Mouse (Mus musculus) heart, postnatal 0 days (tissue): ENCODE results near the gene Fcrl6. TPM values are rescaled to one million over a fixed set of nuclear protein-coding genes. Genes with fewer than 3 reads are reported as not detected.
A peak's percentile ranks its signal among the peaks of the same experiment; 100 is the strongest.

ENCODE experiments used
- ATAC-seq: fragments of 200-750 bp; cut with Nextera tagmentation; 2 replicates; pipeline ENCODE4 v1.8.0; 2017; ENCODE audit warnings: low read depth, moderate number of reproducible peaks, moderate library complexity; ENCODE audit not compliant: insufficient read depth
- DNase-seq: peaks from one replicate; pipeline ENCODE4 v3.0.0-alpha.2; 2016; ENCODE audit warnings: low spot score
- H3K27ac ChIP-seq: fragments of 300-500 bp; sonication (generic); 2 replicates; pipeline ENCODE4 v1.5.1; 2014; ENCODE audit warnings: low read depth, mild to moderate bottlenecking
- H3K27me3 ChIP-seq: fragments of 300-500 bp; sonication (generic); 2 replicates; pipeline ENCODE4 v1.6.1; 2014; ENCODE audit warnings: low read length, mixed read lengths; ENCODE audit not compliant: control insufficient read depth, insufficient read depth
- H3K36me3 ChIP-seq: fragments of 300-500 bp; sonication (generic); replicated peaks from 2 replicates; pipeline ENCODE4 v1.6.1; 2014; ENCODE audit warnings: low read length, mixed read lengths; ENCODE audit not compliant: control insufficient read depth, insufficient read depth
- H3K4me1 ChIP-seq: fragments of 300-500 bp; sonication (generic); 2 replicates; pipeline ENCODE4 v1.6.1; 2014; ENCODE audit warnings: antibody characterized with exemption; ENCODE audit not compliant: control insufficient read depth, insufficient read depth
- H3K4me2 ChIP-seq: fragments of 300-500 bp; sonication (generic); 2 replicates; pipeline ENCODE4 v1.6.1; 2014; ENCODE audit warnings: low read depth, mild to moderate bottlenecking, low read length, moderate library complexity
- H3K4me3 ChIP-seq: fragments of 300-500 bp; sonication (generic); 2 replicates; pipeline ENCODE4 v1.5.1; 2014; ENCODE audit warnings: low read depth, low read length
- H3K9ac ChIP-seq: fragments of 300-500 bp; sonication (generic); replicated peaks from 2 replicates; pipeline ENCODE4 v1.6.1; 2014; ENCODE audit warnings: low read depth, low read length, mixed read lengths
- H3K9me3 ChIP-seq: fragments of 300-500 bp; sonication (generic); replicated peaks from 2 replicates; pipeline ENCODE4 v1.6.1; 2016; ENCODE audit warnings: low read length; ENCODE audit not compliant: control insufficient read depth
- CTCF ChIP-seq: IDR thresholded peaks from 2 replicates; pipeline ENCODE4 v1.5.1; 2016; ENCODE audit warnings: antibody characterized with exemption, control low read depth, low read depth
- EP300 ChIP-seq: IDR thresholded peaks from 2 replicates; pipeline ENCODE4 v1.6.1; 2016; ENCODE audit warnings: antibody characterized with exemption, low read depth
- WGBS: fragments of 180-500 bp; shearing (Covaris S2); extraction: QIAGEN DNeasy Blood & Tissue Kit; methylation state at CpG from one replicate; pipeline ENCODE4 v1.1.7; 2014; 5-methylcytosine and 5-hydroxymethylcytosine counted together
- polyA plus RNA-seq: library from polyadenylated mRNA; unstranded; fragments of >200 nt; fragmentation: Nextera tagmentation; extraction: Ambion mirVana; gene quantifications from 2 replicates; pipeline ENCODE4 v1.2.1, GENCODE M21; 2015
- total RNA-seq: library from RNA; depleted of rRNA; stranded (reverse); fragments of >200 nt; gene quantifications from 2 replicates; pipeline ENCODE4 v1.2.3, GENCODE M21; 2014; ENCODE audit warnings: low replicate concordance

Gene Fcrl6
- total and polyA plus RNA-seq, 2 experiments from 2014 or later: not detected

DNA sequence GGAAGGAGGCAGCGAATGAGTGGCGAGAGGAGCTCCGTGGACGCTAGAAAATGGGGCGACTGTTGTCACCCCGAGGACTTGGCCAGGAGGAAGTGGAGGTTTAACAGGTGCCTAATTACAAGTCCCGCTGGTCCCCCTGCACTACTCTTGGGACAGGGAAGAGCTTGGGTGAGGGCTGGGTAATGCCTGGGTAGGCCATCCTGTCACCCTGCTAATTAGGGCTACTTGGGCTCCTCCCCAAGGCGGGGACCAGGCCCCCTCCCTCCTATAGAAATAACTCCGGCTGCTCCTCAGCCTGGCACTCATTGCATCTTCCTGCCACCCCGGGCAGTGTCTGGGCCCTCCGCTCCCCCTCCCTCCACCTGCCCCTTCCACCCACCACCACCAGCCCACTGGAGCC lies 46.7 kb downstream of the Fcrl6 start, which contains the start of gene Vsig8:
Gene Vsig8, plus strand, starts transcription at position 301 of the 400 bp plus-strand sequence.
- Histone ChIP-seq H3K9ac (no peak within 1 kb of the TSS), H3K36me3 (no peaks in the 10 kb centered on the region), H3K4me2 (no peak within 1 kb of the TSS), H3K4me3 (no peak within 1 kb of the TSS), H3K4me1 (peaks cover 7% of the 10 kb centered on the region; the same call in 1 of the 2 replicates), H3K9me3 (no peaks in the 10 kb centered on the region), H3K27me3 (peaks cover 6% of the 10 kb centered on the region; the same call in 1 of the 2 replicates), H3K27ac (no peak within 1 kb of the TSS)
- TF ChIP-seq EP300 (no peak), CTCF (no peak)
- ATAC-seq: no peak
- WGBS: 71% methylated on average over 11 of the region's 11 CpGs
- DNase-seq: no peak

DNA sequence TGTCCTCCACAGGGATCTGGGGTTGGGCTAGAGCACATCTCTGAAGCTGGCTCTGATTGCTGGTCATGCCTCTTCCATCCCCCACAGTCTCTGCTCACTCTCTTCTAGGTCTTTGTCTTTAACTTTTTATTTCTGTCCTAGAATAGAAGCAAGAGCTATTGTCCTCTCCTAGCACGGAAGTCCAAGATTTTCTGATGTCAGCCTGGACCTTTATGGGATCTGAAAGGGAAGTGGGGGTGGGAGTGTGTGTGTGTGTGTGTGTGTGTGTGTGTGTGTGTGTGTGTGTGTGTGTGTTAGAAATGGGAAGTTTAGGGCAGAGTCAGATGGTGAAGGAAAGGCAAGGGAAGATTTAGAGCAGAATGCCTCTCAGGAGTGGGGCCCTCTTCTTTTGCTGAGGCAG lies 49.7 kb downstream of the Fcrl6 start:
- 44% methylated on average over 1 of the region's 1 CpGs for WGBS

DNA sequence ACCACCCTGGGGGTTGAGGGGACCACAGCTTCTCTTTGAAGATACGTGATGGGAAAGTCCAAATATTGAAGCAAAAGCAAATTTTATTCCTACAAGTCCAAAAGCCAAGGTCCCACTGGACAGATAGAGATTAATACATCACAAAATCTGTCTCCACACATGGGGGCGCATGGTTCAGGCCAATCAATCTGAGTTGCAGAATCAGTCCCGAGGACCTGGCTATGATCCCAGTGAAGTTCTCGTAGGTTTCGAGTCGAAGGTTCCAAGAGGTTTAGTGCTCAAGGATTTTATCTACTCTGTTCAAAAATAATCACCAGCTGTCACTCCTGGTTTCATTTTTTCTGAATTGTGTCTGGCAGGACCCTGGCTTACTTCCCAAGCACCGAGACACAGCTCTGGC lies 51.3 kb downstream of the Fcrl6 start:
- TF ChIP-seq CTCF (no peak), EP300 (no peak)
- no peaks in the 10 kb centered on the region for H3K36me3 ChIP-seq
- no peak for ATAC-seq
- no peaks in the 10 kb centered on the region for H3K9me3 ChIP-seq
- 0 out of 2 replicates have a peak, but pooled peaks cover 3% of the 10 kb centered on the region for H3K27me3 ChIP-seq
- H3K27ac ChIP-seq: no peak overlapping the region
- H3K9ac ChIP-seq: no peak overlapping the region
- 11% methylated on average over 7 of the region's 7 CpGs for WGBS
- peak overlapping the region; percentile 63 for H3K4me2 ChIP-seq
- H3K4me1 ChIP-seq: peaks cover 15% of the 10 kb centered on the region
- no peak for DNase-seq
- peak overlapping the region; percentile 34 for H3K4me3 ChIP-seq

More for the DNA sequence above, 49.7 kb downstream of the Fcrl6 start:
- H3K36me3 ChIP-seq: no peaks in the 10 kb centered on the region
- H3K27me3 ChIP-seq: 0 out of 2 replicates have a peak, but pooled peaks cover 3% of the 10 kb centered on the region
- no peak overlapping the region for H3K9ac ChIP-seq
- peak overlapping the region; percentile 59 for H3K27ac ChIP-seq
- H3K9me3 ChIP-seq: no peaks in the 10 kb centered on the region
- peaks cover 15% of the 10 kb centered on the region for H3K4me1 ChIP-seq
- TF ChIP-seq EP300 (peak; percentile 69; the same call in 1 of the 2 replicates), CTCF (no peak)
- H3K4me3 ChIP-seq: no peak overlapping the region
- ATAC-seq (peak; percentile 54; the same call in 1 of the 2 replicates), DNase-seq (no peak)
- H3K4me2 ChIP-seq: no peak overlapping the region

DNA sequence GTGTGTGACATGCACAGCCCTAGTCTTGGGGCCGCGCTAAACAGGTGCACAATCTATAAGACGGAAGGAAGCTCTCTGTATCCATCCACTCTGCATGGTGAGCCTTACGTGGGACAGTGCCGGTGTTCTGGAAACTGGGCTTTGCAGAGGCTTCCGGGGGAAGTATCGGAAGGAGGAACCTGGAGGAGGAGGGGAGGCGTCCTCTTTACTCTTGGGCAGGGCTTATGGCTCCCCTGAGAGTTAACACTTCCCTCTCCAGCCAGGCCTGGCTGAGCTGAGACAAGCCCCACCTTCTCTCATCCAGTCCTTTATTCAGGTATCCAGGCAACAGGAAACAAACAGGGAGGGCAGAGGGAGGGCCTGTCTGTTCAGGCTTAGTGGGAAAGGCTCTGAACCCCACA lies 51.8 kb downstream of the Fcrl6 start:
- peak overlapping the region; percentile 63 for H3K4me2 ChIP-seq
- H3K36me3 ChIP-seq: no peaks in the 10 kb centered on the region
- ATAC-seq (peak; percentile 71), DNase-seq (peak; percentile 47)
- H3K9ac ChIP-seq: no peak overlapping the region
- 2% methylated on average over 8 of the region's 8 CpGs for WGBS
- H3K4me3 ChIP-seq: peak overlapping the region; percentile 34
- TF ChIP-seq CTCF (no peak), EP300 (no peak)
- 0 out of 2 replicates have a peak, but pooled peaks cover 3% of the 10 kb centered on the region for H3K27me3 ChIP-seq
- H3K9me3 ChIP-seq: no peaks in the 10 kb centered on the region
- no peak overlapping the region for H3K27ac ChIP-seq
- H3K4me1 ChIP-seq: peaks cover 15% of the 10 kb centered on the region

DNA sequence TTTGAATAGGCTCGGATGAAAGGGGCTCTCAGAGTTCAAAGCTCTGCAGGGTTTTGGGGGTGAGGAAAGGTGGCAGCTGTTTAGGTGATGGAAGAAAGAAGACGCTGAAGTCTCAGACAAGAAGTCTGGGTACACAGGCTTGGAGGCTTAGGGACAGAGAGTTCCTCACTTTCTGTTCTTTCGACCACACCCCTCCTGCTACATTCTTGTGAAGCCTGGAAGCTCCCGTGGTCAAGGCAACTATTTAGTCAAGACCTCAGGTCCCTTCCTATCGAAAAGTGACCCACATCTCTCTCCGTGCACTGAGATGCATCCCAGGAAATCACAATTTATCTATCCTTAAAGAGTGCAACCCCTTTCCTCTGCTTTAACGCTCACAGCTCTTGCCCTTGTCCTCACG lies 52.6 kb downstream of the Fcrl6 start:
- ATAC-seq (no peak), DNase-seq (no peak)
- H3K36me3 ChIP-seq: no peaks in the 10 kb centered on the region
- 12% methylated on average over 8 of the region's 8 CpGs for WGBS
- H3K9me3 ChIP-seq: no peaks in the 10 kb centered on the region
- no peak overlapping the region for H3K9ac ChIP-seq
- TF ChIP-seq CTCF: no peak
- no peak for TF ChIP-seq EP300
- H3K27ac ChIP-seq: no peak overlapping the region
- 0 out of 2 replicates have a peak, but pooled peaks cover 3% of the 10 kb centered on the region for H3K27me3 ChIP-seq
- H3K4me3 ChIP-seq: peak overlapping the region; percentile 34
- peaks cover 15% of the 10 kb centered on the region for H3K4me1 ChIP-seq
- H3K4me2 ChIP-seq: peak overlapping the region; percentile 63

DNA sequence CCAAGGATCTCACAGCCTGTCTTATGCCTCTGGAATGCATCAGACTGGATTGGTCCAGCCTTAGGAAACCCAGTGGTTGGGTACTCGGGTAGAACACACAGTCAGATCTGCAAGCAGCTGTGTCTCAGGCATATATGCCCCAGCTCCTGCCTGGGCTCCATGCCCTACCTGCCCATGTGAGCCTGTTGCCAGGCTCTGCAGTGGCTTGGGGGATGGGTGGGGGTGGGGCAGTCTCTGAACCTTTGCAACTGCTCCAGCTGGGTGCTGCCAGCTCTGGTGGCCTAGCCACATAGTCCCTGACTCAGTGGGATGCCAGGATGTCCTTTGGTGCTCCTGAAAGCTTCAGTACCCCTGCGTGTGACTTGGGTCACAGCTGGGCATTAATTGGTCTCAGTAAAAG lies 53.0 kb downstream of the Fcrl6 start:
- no peaks in the 10 kb centered on the region for H3K9me3 ChIP-seq
- H3K4me2 ChIP-seq: no peak overlapping the region
- WGBS: 27% methylated on average over 2 of the region's 2 CpGs
- peaks cover 15% of the 10 kb centered on the region for H3K4me1 ChIP-seq
- ATAC-seq (no peak), DNase-seq (no peak)
- 0 out of 2 replicates have a peak, but pooled peaks cover 3% of the 10 kb centered on the region for H3K27me3 ChIP-seq
- no peak overlapping the region for H3K4me3 ChIP-seq
- H3K9ac ChIP-seq: no peak overlapping the region
- TF ChIP-seq CTCF (no peak), EP300 (no peak)
- H3K27ac ChIP-seq: no peak overlapping the region
- no peaks in the 10 kb centered on the region for H3K36me3 ChIP-seq
